Mouse (Mus musculus) bone marrow, adult 2 months (tissue): Measurements from ENCODE around the gene Gpr176.

Experiments
- CTCF ChIP-seq: fragments of 200-500 bp; IDR thresholded peaks from 2 replicates; pipeline ENCODE4 v1.5.1; 2011; ENCODE audit warnings: low read length, control low read depth; ENCODE audit not compliant: control insufficient read depth, insufficient read depth
- POLR2A ChIP-seq: fragments of 200-500 bp; IDR thresholded peaks from 2 replicates; pipeline ENCODE4 v1.6.1; 2011; ENCODE audit warnings: low read depth, mild to moderate bottlenecking, control low read depth, low read length, borderline replicate concordance; ENCODE audit not compliant: control insufficient read depth

DNA sequence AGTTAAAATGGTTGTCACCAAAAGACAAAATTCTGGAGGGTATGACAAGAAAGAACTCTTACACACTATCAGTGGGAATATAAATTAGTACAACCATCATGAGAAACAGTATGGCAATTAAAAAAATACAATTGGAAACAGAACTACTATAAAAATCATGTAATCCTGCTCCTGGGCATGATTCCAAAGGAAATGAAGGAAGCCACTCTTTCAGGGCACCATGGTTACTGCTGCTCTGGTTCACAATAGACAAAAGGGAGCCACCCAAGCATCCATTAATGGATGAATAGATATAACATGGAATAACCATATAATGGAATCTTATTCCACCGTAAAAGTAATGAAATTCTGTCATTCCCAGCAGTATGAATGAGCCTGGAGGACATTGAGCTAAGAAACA is 6.5 kb upstream of the Gpr176 start:
- no peak for TF ChIP-seq POLR2A
- TF ChIP-seq CTCF: no peak
